Mouse (Mus musculus) C2C12 (cell line): ENCODE data around the gene Flywch1.

ENCODE experiments used
- CEBPB ChIP-seq: IDR thresholded peaks from one replicate; pipeline ENCODE4 v1.6.1; 2011; ENCODE audit warnings: low read depth, mild to moderate bottlenecking, control low read depth, moderate library complexity
- CTCF ChIP-seq: IDR thresholded peaks from one replicate; pipeline ENCODE4 v1.5.1; 2011; ENCODE audit not compliant: control insufficient read depth, insufficient read depth, insufficient read length
- FOSL1 ChIP-seq: IDR thresholded peaks from one replicate; pipeline ENCODE4 v1.8.0; 2011; ENCODE audit warnings: mild to moderate bottlenecking, low read length; ENCODE audit not compliant: poor library complexity, insufficient read depth, severe bottlenecking
- MAX ChIP-seq: IDR thresholded peaks from one replicate; pipeline ENCODE4 v1.6.1; 2011; ENCODE audit warnings: mild to moderate bottlenecking, control low read depth
- MYOD1 ChIP-seq: IDR thresholded peaks from one replicate; pipeline ENCODE4 v1.6.1; 2011; ENCODE audit warnings: low read depth; ENCODE audit not compliant: control insufficient read depth, insufficient read length
- MYOG ChIP-seq: IDR thresholded peaks from one replicate; pipeline ENCODE4 v1.6.1; 2011; ENCODE audit not compliant: control insufficient read depth, insufficient read length; ENCODE audit errors: extremely low read depth
- USF1 ChIP-seq: IDR thresholded peaks from one replicate; pipeline ENCODE4 v1.6.1; 2011; ENCODE audit warnings: low read depth, mild to moderate bottlenecking, control low read depth, moderate library complexity

DNA sequence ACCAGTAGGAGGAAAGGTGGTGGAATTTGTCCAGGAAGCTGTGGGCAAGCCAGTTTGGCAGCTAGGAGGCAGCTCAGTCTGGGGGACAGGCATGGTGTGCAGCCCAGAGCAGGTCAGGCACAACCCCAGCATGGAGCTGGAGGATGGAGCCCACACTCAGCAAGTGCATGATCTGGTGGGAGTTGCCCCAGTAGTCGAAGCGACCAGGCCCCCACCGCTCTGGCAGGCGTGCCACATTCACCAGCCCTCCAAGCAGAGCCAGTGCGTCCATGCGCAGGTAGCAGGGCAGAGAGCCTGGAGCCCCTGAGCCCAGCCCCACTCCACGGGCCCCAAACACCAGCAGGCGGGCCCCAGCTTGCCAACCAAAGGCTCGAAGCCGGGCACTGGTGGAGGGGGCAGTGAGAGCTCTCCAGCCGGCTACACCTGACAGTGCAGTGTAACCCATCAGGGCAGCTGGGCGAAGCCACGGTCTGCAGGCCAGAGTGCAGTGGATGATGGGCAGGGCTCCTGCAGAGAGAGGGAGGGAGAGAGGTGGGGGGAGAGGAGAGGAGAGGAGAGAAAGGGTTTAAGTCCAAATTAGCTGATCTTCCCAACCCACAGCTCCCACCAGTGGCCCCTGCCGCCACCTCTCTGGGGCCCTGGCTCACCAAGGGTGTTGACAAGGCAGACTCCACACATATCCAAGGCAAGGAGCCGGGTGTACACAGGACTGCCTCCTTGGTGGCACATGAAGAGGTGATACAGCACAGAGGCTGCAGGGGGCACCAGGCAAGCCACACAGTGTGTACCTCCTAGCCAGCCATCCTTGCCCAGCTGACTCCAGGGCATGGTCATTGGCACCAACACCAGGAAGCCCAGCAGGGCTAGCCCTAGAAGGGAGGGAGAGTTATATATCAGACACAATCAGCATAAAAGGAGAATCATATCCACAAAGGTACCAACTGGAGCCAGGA lies 33.6 kb downstream of the Flywch1 start:
- TF ChIP-seq MYOD1 (no peak), CTCF (peak; percentile 39), USF1 (no peak), CEBPB (no peak), MYOG (no peak), MAX (no peak), FOSL1 (no peak)
